Mouse (Mus musculus): ENCODE measurements around the gene Col16a1. TPM values are rescaled to one million over a fixed set of nuclear protein-coding genes. Genes with fewer than 3 reads are reported as not detected.

Col16a1 gene
- polyA plus RNA-seq, 1 experiment from 2014 or later = 37.1 TPM

GRCm38 (mm10) chr4:130055160-130056010 is 7.7 kb downstream of the Col16a1 start:
- H3K4me3 ChIP-seq (ENCODE audit: control insufficient read depth in 1 of 2, insufficient read depth in 1 of 2, low read depth in 1 of 2, low read length in 2 of 2) = no peak overlapping the region
- H3K36me3 ChIP-seq (ENCODE audit: control insufficient read depth, insufficient read depth, low read length) = 0 out of 2 replicates have a peak, but pooled peaks cover 6% of the 10 kb centered on the region
- no peak overlapping the region for H3K27ac ChIP-seq (replicated peaks in 1 of 2; ENCODE audit: control insufficient read depth in 1 of 2, insufficient read depth in 1 of 2, low read depth in 2 of 2, low read length in 2 of 2)
- H3K4me1 ChIP-seq (ENCODE audit: control insufficient read depth in 2 of 2, insufficient read depth in 2 of 2, low read length in 2 of 2) = peaks cover 7 to 14% of the 10 kb centered on the region in 2 experiments
- H3K9me3 ChIP-seq (ENCODE audit: control insufficient read depth, low read length) = no peaks in the 10 kb centered on the region
- 80% methylated on average over 14 of the region's 14 CpGs for WGBS
- no peak for ATAC-seq (ENCODE audit: insufficient number of reproducible peaks, insufficient read depth, low FRiP score, low read depth)
- H3K9ac ChIP-seq (ENCODE audit: low read length) = no peak overlapping the region
- no peaks in the 10 kb centered on the region; the same call in none of the 2 replicates for H3K27me3 ChIP-seq (ENCODE audit: control insufficient read depth, insufficient read depth, low read length)
- no peak overlapping the region for H3K4me2 ChIP-seq (ENCODE audit: low read length)

- Histone ChIP-seq H3K27me3 (ENCODE audit: control insufficient read depth, insufficient read depth, low read length) (no peaks in the 10 kb centered on the region; the same call in none of the 2 replicates), H3K27ac (replicated peaks in 1 of 2; ENCODE audit: control insufficient read depth in 1 of 2, insufficient read depth in 1 of 2, low read depth in 2 of 2, low read length in 2 of 2) (no peak overlapping the region), H3K4me1 (ENCODE audit: control insufficient read depth in 2 of 2, insufficient read depth in 2 of 2, low read length in 2 of 2) (peaks cover 1 to 8% of the 10 kb centered on the region in 2 experiments), H3K4me2 (ENCODE audit: low read length) (no peak overlapping the region), H3K4me3 (ENCODE audit: control insufficient read depth in 1 of 2, insufficient read depth in 1 of 2, low read depth in 1 of 2, low read length in 2 of 2) (no peak overlapping the region), H3K9ac (ENCODE audit: low read length) (no peak overlapping the region), H3K9me3 (ENCODE audit: control insufficient read depth, low read length) (no peaks in the 10 kb centered on the region), H3K36me3 (ENCODE audit: control insufficient read depth, insufficient read depth, low read length) (0 out of 2 replicates have a peak, but pooled peaks cover 6% of the 10 kb centered on the region)
- ATAC-seq (ENCODE audit: insufficient number of reproducible peaks, insufficient read depth, low FRiP score, low read depth) = no peak
- 69% methylated on average over 3 of the region's 3 CpGs for WGBS
Observed at GRCm38 (mm10) chr4:130056011-130056322, 8.3 kb downstream of the Col16a1 start.

- H3K4me2 ChIP-seq (ENCODE audit: low read length) = no peak overlapping the region
- 0 out of 2 replicates have a peak, but pooled peaks cover 6% of the 10 kb centered on the region for H3K36me3 ChIP-seq (ENCODE audit: control insufficient read depth, insufficient read depth, low read length)
- no peak overlapping the region for H3K27ac ChIP-seq (replicated peaks in 1 of 2; ENCODE audit: control insufficient read depth in 1 of 2, insufficient read depth in 1 of 2, low read depth in 2 of 2, low read length in 2 of 2)
- 73% methylated on average over 3 of the region's 3 CpGs for WGBS
- no peaks in the 10 kb centered on the region for H3K9me3 ChIP-seq (ENCODE audit: control insufficient read depth, low read length)
- no peak overlapping the region for H3K4me3 ChIP-seq (ENCODE audit: control insufficient read depth in 1 of 2, insufficient read depth in 1 of 2, low read depth in 1 of 2, low read length in 2 of 2)
- peaks cover 0 to 5% of the 10 kb centered on the region in 2 experiments; a peak in 2 of 4 replicates for H3K4me1 ChIP-seq (ENCODE audit: control insufficient read depth in 2 of 2, insufficient read depth in 2 of 2, low read length in 2 of 2)
- ATAC-seq (ENCODE audit: insufficient number of reproducible peaks, insufficient read depth, low FRiP score, low read depth) = no peak
- no peaks in the 10 kb centered on the region; the same call in none of the 2 replicates for H3K27me3 ChIP-seq (ENCODE audit: control insufficient read depth, insufficient read depth, low read length)
- H3K9ac ChIP-seq (ENCODE audit: low read length) = no peak overlapping the region
Observed at GRCm38 (mm10) chr4:130056471-130056870, 8.8 kb downstream of the Col16a1 start.

GRCm38 (mm10) chr4:130060937-130061336 is 13.3 kb downstream of the Col16a1 start:
- no peak for ATAC-seq (ENCODE audit: insufficient number of reproducible peaks, insufficient read depth, low FRiP score, low read depth)
- Histone ChIP-seq H3K9ac (ENCODE audit: low read length) (no peak overlapping the region), H3K27me3 (ENCODE audit: control insufficient read depth, insufficient read depth, low read length) (0 out of 2 replicates have a peak, but pooled peaks cover 4% of the 10 kb centered on the region), H3K4me3 (ENCODE audit: control insufficient read depth in 1 of 2, insufficient read depth in 1 of 2, low read depth in 1 of 2, low read length in 2 of 2) (no peak overlapping the region), H3K36me3 (ENCODE audit: control insufficient read depth, insufficient read depth, low read length) (peaks cover 6% of the 10 kb centered on the region; the same call in 1 of the 2 replicates), H3K27ac (replicated peaks in 1 of 2; ENCODE audit: control insufficient read depth in 1 of 2, insufficient read depth in 1 of 2, low read depth in 2 of 2, low read length in 2 of 2) (no peak overlapping the region), H3K4me2 (ENCODE audit: low read length) (no peak overlapping the region), H3K4me1 (ENCODE audit: control insufficient read depth in 2 of 2, insufficient read depth in 2 of 2, low read length in 2 of 2) (no peaks in the 10 kb centered on the region), H3K9me3 (ENCODE audit: control insufficient read depth, low read length) (no peaks in the 10 kb centered on the region)

- Histone ChIP-seq H3K9ac (ENCODE audit: low read length) (no peak overlapping the region), H3K36me3 (ENCODE audit: control insufficient read depth, insufficient read depth, low read length) (peaks cover 6% of the 10 kb centered on the region; the same call in 1 of the 2 replicates), H3K9me3 (ENCODE audit: control insufficient read depth, low read length) (no peaks in the 10 kb centered on the region), H3K4me2 (ENCODE audit: low read length) (no peak overlapping the region), H3K4me3 (ENCODE audit: control insufficient read depth in 1 of 2, insufficient read depth in 1 of 2, low read depth in 1 of 2, low read length in 2 of 2) (no peak overlapping the region), H3K4me1 (ENCODE audit: control insufficient read depth in 2 of 2, insufficient read depth in 2 of 2, low read length in 2 of 2) (no peaks in the 10 kb centered on the region), H3K27ac (replicated peaks in 1 of 2; ENCODE audit: control insufficient read depth in 1 of 2, insufficient read depth in 1 of 2, low read depth in 2 of 2, low read length in 2 of 2) (no peak overlapping the region), H3K27me3 (ENCODE audit: control insufficient read depth, insufficient read depth, low read length) (0 out of 2 replicates have a peak, but pooled peaks cover 6% of the 10 kb centered on the region)
- ATAC-seq (ENCODE audit: insufficient number of reproducible peaks, insufficient read depth, low FRiP score, low read depth) = no peak
- WGBS = 60% methylated on average over 7 of the region's 7 CpGs
Observed at GRCm38 (mm10) chr4:130063191-130063590, 15.6 kb downstream of the Col16a1 start.

GRCm38 (mm10) chr4:130066816-130067215 is 19.2 kb downstream of the Col16a1 start:
- no peaks in the 10 kb centered on the region for H3K9me3 ChIP-seq (ENCODE audit: control insufficient read depth, low read length)
- WGBS = 10% methylated on average over 8 of the region's 8 CpGs
- ATAC-seq (ENCODE audit: insufficient number of reproducible peaks, insufficient read depth, low FRiP score, low read depth) = no peak
- no peak overlapping the region for H3K27ac ChIP-seq (replicated peaks in 1 of 2; ENCODE audit: control insufficient read depth in 1 of 2, insufficient read depth in 1 of 2, low read depth in 2 of 2, low read length in 2 of 2)
- no peaks in the 10 kb centered on the region for H3K4me1 ChIP-seq (ENCODE audit: control insufficient read depth in 2 of 2, insufficient read depth in 2 of 2, low read length in 2 of 2)
- 0 out of 2 replicates have a peak, but pooled peaks cover 6% of the 10 kb centered on the region for H3K27me3 ChIP-seq (ENCODE audit: control insufficient read depth, insufficient read depth, low read length)
- H3K4me3 ChIP-seq (ENCODE audit: control insufficient read depth in 1 of 2, insufficient read depth in 1 of 2, low read depth in 1 of 2, low read length in 2 of 2) = no peak overlapping the region
- no peak overlapping the region for H3K4me2 ChIP-seq (ENCODE audit: low read length)
- no peaks in the 10 kb centered on the region; the same call in 1 of the 2 replicates for H3K36me3 ChIP-seq (ENCODE audit: control insufficient read depth, insufficient read depth, low read length)
- H3K9ac ChIP-seq (ENCODE audit: low read length) = no peak overlapping the region

- H3K4me1 ChIP-seq (ENCODE audit: control insufficient read depth in 2 of 2, insufficient read depth in 2 of 2, low read length in 2 of 2) = no peaks in the 10 kb centered on the region; a peak in 1 of 4 replicates
- no peak overlapping the region for H3K4me3 ChIP-seq (ENCODE audit: control insufficient read depth in 1 of 2, insufficient read depth in 1 of 2, low read depth in 1 of 2, low read length in 2 of 2)
- H3K36me3 ChIP-seq (ENCODE audit: control insufficient read depth, insufficient read depth, low read length) = no peaks in the 10 kb centered on the region
- no peak overlapping the region for H3K4me2 ChIP-seq (ENCODE audit: low read length)
- 0 out of 2 replicates have a peak, but pooled peaks cover 6% of the 10 kb centered on the region for H3K27me3 ChIP-seq (ENCODE audit: control insufficient read depth, insufficient read depth, low read length)
- H3K9me3 ChIP-seq (ENCODE audit: control insufficient read depth, low read length) = no peaks in the 10 kb centered on the region
- ATAC-seq (ENCODE audit: insufficient number of reproducible peaks, insufficient read depth, low FRiP score, low read depth) = no peak
- WGBS = 54% methylated on average over 3 of the region's 3 CpGs
- no peak overlapping the region for H3K9ac ChIP-seq (ENCODE audit: low read length)
- no peak overlapping the region for H3K27ac ChIP-seq (replicated peaks in 1 of 2; ENCODE audit: control insufficient read depth in 1 of 2, insufficient read depth in 1 of 2, low read depth in 2 of 2, low read length in 2 of 2)
Observed at GRCm38 (mm10) chr4:130070523-130070922, 22.9 kb downstream of the Col16a1 start.

Measured in heart, embryonic 14.5 days (tissue).